Mouse (Mus musculus) liver, embryonic 13.5 days (tissue): ENCODE data around the gene Tekt4. TPM values are rescaled to one million over a fixed set of nuclear protein-coding genes. Genes with fewer than 3 reads are reported as not detected.
A peak's percentile ranks its signal among the peaks of the same experiment; 100 is the strongest.

ENCODE experiments used
- ATAC-seq: fragments of 200-750 bp; cut with Nextera tagmentation; 2 replicates; pipeline ENCODE4 v1.8.0; 2017; ENCODE audit warnings: low read depth, mild to moderate bottlenecking, moderate number of reproducible peaks, moderate library complexity
- DNase-seq: peaks from one replicate; pipeline ENCODE4 v3.0.0; 2022
- H3K27ac ChIP-seq: fragments of 300-500 bp; sonication (generic); 2 replicates; pipeline ENCODE4 v1.5.1; 2015; ENCODE audit warnings: moderate library complexity, mild to moderate bottlenecking, inconsistent platforms
- H3K27me3 ChIP-seq: fragments of 300-500 bp; sonication (generic); 2 replicates; pipeline ENCODE4 v1.6.1; 2015; ENCODE audit warnings: mild to moderate bottlenecking, inconsistent platforms
- H3K36me3 ChIP-seq: fragments of 300-500 bp; sonication (generic); 2 replicates; pipeline ENCODE4 v1.6.1; 2015; ENCODE audit warnings: mild to moderate bottlenecking, inconsistent platforms
- H3K4me1 ChIP-seq: fragments of 300-500 bp; sonication (generic); replicated peaks from 2 replicates; pipeline ENCODE4 v1.6.1; 2015; ENCODE audit warnings: inconsistent platforms
- H3K4me2 ChIP-seq: fragments of 300-500 bp; sonication (generic); 2 replicates; pipeline ENCODE4 v1.6.1; 2015; ENCODE audit warnings: inconsistent platforms, mild to moderate bottlenecking, moderate library complexity
- H3K4me3 ChIP-seq: fragments of 300-500 bp; sonication (generic); replicated peaks from 2 replicates; pipeline ENCODE4 v1.5.1; 2015; ENCODE audit warnings: mild to moderate bottlenecking, inconsistent platforms
- H3K9ac ChIP-seq: fragments of 300-500 bp; sonication (generic); 2 replicates; pipeline ENCODE4 v1.6.1; 2015; ENCODE audit warnings: mild to moderate bottlenecking, inconsistent platforms
- H3K9me3 ChIP-seq: fragments of 300-500 bp; sonication (generic); replicated peaks from 2 replicates; pipeline ENCODE4 v1.6.1; 2016; ENCODE audit warnings: inconsistent platforms
- WGBS: fragments of 180-500 bp; shearing (Covaris S2); methylation state at CpG from one replicate; pipeline ENCODE4 v1.1.7; 2015; ENCODE audit not compliant: insufficient replicate concordance; 5-methylcytosine and 5-hydroxymethylcytosine counted together
- polyA plus RNA-seq: library from polyadenylated mRNA; unstranded; fragments of >200 nt; fragmentation: Nextera tagmentation; extraction: Ambion mirVana; gene quantifications from 2 replicates; pipeline ENCODE4 v1.2.1, GENCODE M21; 2015

Tekt4 gene
- polyA plus RNA-seq, 1 experiment from 2014 or later, result not detected

- H3K9me3 ChIP-seq, result no peaks in the 10 kb centered on the region
- 2% methylated on average over 37 of the region's 40 CpGs for WGBS
- ATAC-seq (peak; percentile 24), DNase-seq (no peak)
- peaks cover 6% of the 10 kb centered on the region for H3K4me1 ChIP-seq
- H3K27ac ChIP-seq, result no peak overlapping the region
- peak overlapping the region; percentile 54 for H3K4me3 ChIP-seq
- H3K27me3 ChIP-seq, result peaks cover 88% of the 10 kb centered on the region
- H3K4me2 ChIP-seq, result peak overlapping the region; percentile 67
- no peaks in the 10 kb centered on the region for H3K36me3 ChIP-seq
- H3K9ac ChIP-seq, result peak overlapping the region; percentile 53
Measured at GRCm38 (mm10) chr17:25433223-25433616, 21.2 kb upstream of the Tekt4 start.

- peak within 1 kb of the TSS; percentile 53 for H3K9ac ChIP-seq
- no peak within 1 kb of the TSS for H3K27ac ChIP-seq
- no peaks in the 10 kb centered on the region for H3K9me3 ChIP-seq
- H3K4me3 ChIP-seq, result peak within 1 kb of the TSS; percentile 54
- H3K4me1 ChIP-seq, result peaks cover 6% of the 10 kb centered on the region
- no peaks in the 10 kb centered on the region for H3K36me3 ChIP-seq
- ATAC-seq, result peak; percentile 64
- peak within 1 kb of the TSS; percentile 67 for H3K4me2 ChIP-seq
- peak; percentile 13 for DNase-seq
- WGBS, result 2% methylated on average over 89 of the region's 103 CpGs
- H3K27me3 ChIP-seq, result peaks cover 84% of the 10 kb centered on the region
Measured at GRCm38 (mm10) chr17:25433617-25434606, 20.5 kb upstream of the Tekt4 start, which contains the start of gene Cacna1h. Gene Cacna1h (minus strand): TSS chr17:25433783.

GRCm38 (mm10) chr17:25441417-25441816 is 13.0 kb upstream of the Tekt4 start:
- Histone ChIP-seq H3K9ac (no peak overlapping the region), H3K4me3 (no peak overlapping the region), H3K4me2 (no peak overlapping the region), H3K9me3 (no peaks in the 10 kb centered on the region), H3K27ac (no peak overlapping the region), H3K36me3 (no peaks in the 10 kb centered on the region), H3K27me3 (peaks cover 15% of the 10 kb centered on the region), H3K4me1 (peaks cover 7% of the 10 kb centered on the region)
- DNase-seq, result no peak
- ATAC-seq, result peak; percentile 70
- 42% methylated on average over 6 of the region's 6 CpGs for whole genome bisulfite sequencing

GRCm38 (mm10) chr17:25442889-25443288 is 11.5 kb upstream of the Tekt4 start:
- Histone ChIP-seq H3K27me3 (0 out of 2 replicates have a peak, but pooled peaks cover 7% of the 10 kb centered on the region), H3K4me3 (no peak overlapping the region), H3K9ac (no peak overlapping the region), H3K4me1 (peaks cover 7% of the 10 kb centered on the region), H3K4me2 (no peak overlapping the region), H3K9me3 (no peaks in the 10 kb centered on the region), H3K36me3 (no peaks in the 10 kb centered on the region), H3K27ac (no peak overlapping the region)
- 40% methylated on average over 3 of the region's 3 CpGs for WGBS
- no peak for DNase-seq
- ATAC-seq, result no peak

- Histone ChIP-seq H3K4me3 (no peak overlapping the region), H3K27ac (no peak overlapping the region), H3K9ac (no peak overlapping the region), H3K4me2 (no peak overlapping the region), H3K36me3 (no peaks in the 10 kb centered on the region), H3K4me1 (peaks cover 7% of the 10 kb centered on the region), H3K27me3 (0 out of 2 replicates have a peak, but pooled peaks cover 6% of the 10 kb centered on the region), H3K9me3 (no peaks in the 10 kb centered on the region)
- 30% methylated on average over 4 of the region's 4 CpGs for WGBS
- no peak for DNase-seq
- no peak for ATAC-seq
Measured at GRCm38 (mm10) chr17:25445074-25445473, 9.3 kb upstream of the Tekt4 start.

GRCm38 (mm10) chr17:25445841-25446240 is 8.6 kb upstream of the Tekt4 start:
- no peak overlapping the region for H3K4me2 ChIP-seq
- ATAC-seq, result no peak
- no peak for DNase-seq
- H3K4me1 ChIP-seq, result peaks cover 3% of the 10 kb centered on the region
- H3K27me3 ChIP-seq, result 0 out of 2 replicates have a peak, but pooled peaks cover 6% of the 10 kb centered on the region
- H3K9ac ChIP-seq, result no peak overlapping the region
- WGBS, result 75% methylated on average over 3 of the region's 3 CpGs
- H3K36me3 ChIP-seq, result no peaks in the 10 kb centered on the region
- H3K4me3 ChIP-seq, result no peak overlapping the region
- H3K27ac ChIP-seq, result no peak overlapping the region
- H3K9me3 ChIP-seq, result no peaks in the 10 kb centered on the region

GRCm38 (mm10) chr17:25447865-25448264 is 6.5 kb upstream of the Tekt4 start:
- 0 out of 2 replicates have a peak, but pooled peaks cover 6% of the 10 kb centered on the region for H3K27me3 ChIP-seq
- H3K27ac ChIP-seq, result no peak overlapping the region
- DNase-seq, result no peak
- no peaks in the 10 kb centered on the region for H3K36me3 ChIP-seq
- 67% methylated on average over 12 of the region's 12 CpGs for whole genome bisulfite sequencing
- H3K4me1 ChIP-seq, result no peaks in the 10 kb centered on the region; the same call in 1 of the 2 replicates
- H3K9me3 ChIP-seq, result no peaks in the 10 kb centered on the region
- H3K9ac ChIP-seq, result no peak overlapping the region
- no peak overlapping the region for H3K4me2 ChIP-seq
- H3K4me3 ChIP-seq, result no peak overlapping the region
- no peak for ATAC-seq

- H3K9ac ChIP-seq, result no peak overlapping the region
- ATAC-seq (no peak), DNase-seq (no peak)
- H3K4me1 ChIP-seq, result no peaks in the 10 kb centered on the region; the same call in 1 of the 2 replicates
- no peaks in the 10 kb centered on the region for H3K9me3 ChIP-seq
- H3K27me3 ChIP-seq, result 0 out of 2 replicates have a peak, but pooled peaks cover 6% of the 10 kb centered on the region
- no peak overlapping the region for H3K4me3 ChIP-seq
- no peaks in the 10 kb centered on the region for H3K36me3 ChIP-seq
- H3K4me2 ChIP-seq, result no peak overlapping the region
- no peak overlapping the region for H3K27ac ChIP-seq
- 43% methylated on average over 4 of the region's 4 CpGs for WGBS
Measured at GRCm38 (mm10) chr17:25450329-25450728, 4.1 kb upstream of the Tekt4 start.

GRCm38 (mm10) chr17:25452246-25452965 is 2.0 kb upstream of the Tekt4 start:
- Histone ChIP-seq H3K4me2 (no peak overlapping the region), H3K27ac (no peak overlapping the region), H3K27me3 (no peaks in the 10 kb centered on the region), H3K4me1 (no peaks in the 10 kb centered on the region; the same call in 1 of the 2 replicates), H3K4me3 (no peak overlapping the region), H3K9ac (no peak overlapping the region), H3K36me3 (no peaks in the 10 kb centered on the region), H3K9me3 (no peaks in the 10 kb centered on the region)
- no peak for DNase-seq
- 55% methylated on average over 5 of the region's 5 CpGs for WGBS
- ATAC-seq, result no peak

- no peak overlapping the region for H3K4me2 ChIP-seq
- H3K9ac ChIP-seq, result no peak overlapping the region
- H3K9me3 ChIP-seq, result no peaks in the 10 kb centered on the region
- no peaks in the 10 kb centered on the region for H3K27me3 ChIP-seq
- H3K36me3 ChIP-seq, result no peaks in the 10 kb centered on the region
- 43% methylated on average over 8 of the region's 8 CpGs for WGBS
- no peak overlapping the region for H3K27ac ChIP-seq
- no peaks in the 10 kb centered on the region for H3K4me1 ChIP-seq
- DNase-seq, result no peak
- no peak for ATAC-seq
- H3K4me3 ChIP-seq, result no peak overlapping the region
Measured at GRCm38 (mm10) chr17:25456540-25456939, 2.1 kb downstream of the Tekt4 start.

GRCm38 (mm10) chr17:25462236-25462875 is 7.9 kb downstream of the Tekt4 start:
- ATAC-seq, result no peak

More at GRCm38 (mm10) chr17:25462236-25462875, 7.9 kb downstream of the Tekt4 start:
- no peak overlapping the region for H3K4me3 ChIP-seq
- no peak for DNase-seq
- H3K36me3 ChIP-seq, result no peaks in the 10 kb centered on the region
- no peaks in the 10 kb centered on the region for H3K27me3 ChIP-seq
- no peaks in the 10 kb centered on the region for H3K9me3 ChIP-seq
- no peak overlapping the region for H3K27ac ChIP-seq
- WGBS, result 27% methylated on average over 9 of the region's 9 CpGs
- 0 out of 2 replicates have a peak, but pooled peaks cover 2% of the 10 kb centered on the region for H3K4me1 ChIP-seq
- H3K9ac ChIP-seq, result no peak overlapping the region
- no peak overlapping the region for H3K4me2 ChIP-seq
